Mouse (Mus musculus) ES-Bruce4 (cell line): ENCODE measurements around the gene Smyd1.

Source experiments
- CTCF ChIP-seq: IDR thresholded peaks from one replicate; pipeline ENCODE4 v1.8.1; 2011; ENCODE audit warnings: low read depth, low read length
- EP300 ChIP-seq: IDR thresholded peaks from 2 replicates; pipeline ENCODE4 v1.6.1; 2011; ENCODE audit warnings: low read depth, low read length; ENCODE audit not compliant: insufficient read depth
- POLR2A ChIP-seq: IDR thresholded peaks from one replicate; pipeline ENCODE4 v1.8.1; 2011; ENCODE audit warnings: low read length; ENCODE audit not compliant: insufficient read depth

GRCm38 (mm10) chr6:71256166-71256565 lies 65.9 kb downstream of the Smyd1 start:
- TF ChIP-seq CTCF (no peak), POLR2A (no peak), EP300 (no peak)
